Mouse (Mus musculus) hindbrain, embryonic 10.5 days (tissue): ENCODE results near the gene Zscan29. TPM values are rescaled to one million over a fixed set of nuclear protein-coding genes. Genes with fewer than 3 reads are reported as not detected.

Experiments used
- DNase-seq: peaks from one replicate; pipeline ENCODE4 v3.0.0-alpha.2; 2017; ENCODE audit warnings: low spot score
- H3K27ac ChIP-seq: fragments of 300-500 bp; sonication (generic); 2 replicates; pipeline ENCODE4 v1.5.1; 2016; ENCODE audit warnings: mild to moderate bottlenecking, moderate library complexity
- H3K27me3 ChIP-seq: fragments of 300-500 bp; sonication (generic); 2 replicates; pipeline ENCODE4 v1.6.1; 2016; ENCODE audit warnings: mild to moderate bottlenecking; ENCODE audit not compliant: poor library complexity, insufficient read depth, severe bottlenecking
- H3K36me3 ChIP-seq: fragments of 300-500 bp; sonication (generic); 2 replicates; pipeline ENCODE4 v1.6.1; 2016; ENCODE audit warnings: mild to moderate bottlenecking, moderate library complexity
- H3K4me1 ChIP-seq: fragments of 300-500 bp; sonication (generic); replicated peaks from 2 replicates; pipeline ENCODE4 v1.6.1; 2016; ENCODE audit warnings: mild to moderate bottlenecking
- H3K4me3 ChIP-seq: fragments of 300-500 bp; sonication (generic); 2 replicates; pipeline ENCODE4 v1.5.1; 2016; ENCODE audit warnings: mild to moderate bottlenecking, moderate library complexity
- H3K9me3 ChIP-seq: fragments of 300-500 bp; sonication (generic); 2 replicates; pipeline ENCODE4 v1.6.1; 2016; ENCODE audit warnings: mild to moderate bottlenecking, moderate library complexity
- WGBS: fragments of 180-500 bp; shearing (Covaris S2); methylation state at CpG from one replicate; pipeline ENCODE4 v1.1.7; 2016; 5-methylcytosine and 5-hydroxymethylcytosine counted together
- polyA plus RNA-seq: library from polyadenylated mRNA; unstranded; fragments of >200 nt; fragmentation: Nextera tagmentation; extraction: Ambion mirVana; gene quantifications from 2 replicates; pipeline ENCODE4 v1.2.1, GENCODE M21; 2016

Zscan29 gene
- polyA plus RNA-seq, 1 experiment from 2014 or later = 11.8 TPM

- no peaks in the 10 kb centered on the region for H3K4me1 ChIP-seq
- 87% methylated on average over 3 of the region's 3 CpGs for WGBS
- no peak overlapping the region for H3K4me3 ChIP-seq
- DNase-seq = no peak
- no peaks in the 10 kb centered on the region for H3K9me3 ChIP-seq
- no peaks in the 10 kb centered on the region for H3K27me3 ChIP-seq
- no peaks in the 10 kb centered on the region for H3K36me3 ChIP-seq
- H3K27ac ChIP-seq = no peak overlapping the region
Observed at GRCm38 (mm10) chr2:121119260-121119659, 51.7 kb downstream of the Zscan29 start.

- WGBS = 89% methylated on average over 2 of the region's 2 CpGs
- no peaks in the 10 kb centered on the region for H3K9me3 ChIP-seq
- H3K36me3 ChIP-seq = no peaks in the 10 kb centered on the region
- no peaks in the 10 kb centered on the region for H3K27me3 ChIP-seq
- H3K4me3 ChIP-seq = no peak overlapping the region
- no peaks in the 10 kb centered on the region for H3K4me1 ChIP-seq
- no peak for DNase-seq
- no peak overlapping the region for H3K27ac ChIP-seq
Observed at GRCm38 (mm10) chr2:121115418-121115817, 55.5 kb downstream of the Zscan29 start.

- Histone ChIP-seq H3K27me3 (no peaks in the 10 kb centered on the region), H3K9me3 (no peaks in the 10 kb centered on the region), H3K4me3 (no peak within 1 kb of the TSS), H3K36me3 (no peaks in the 10 kb centered on the region), H3K27ac (no peak within 1 kb of the TSS), H3K4me1 (no peaks in the 10 kb centered on the region)
- WGBS = 88% methylated on average over 4 of the region's 4 CpGs
- DNase-seq = no peak
Observed at GRCm38 (mm10) chr2:121109695-121110094, 61.2 kb downstream of the Zscan29 start, which contains the start of gene Tgm7. Gene Tgm7, minus strand, starts transcription at chr2:121109795.

Other genes starting within 250 kb of the Zscan29 start
- gene Ubr1, start 200.4 kb downstream of the Zscan29 start, polyA plus RNA-seq = 21.8 and 23.0 TPM in 2 replicates
- 4.1 TPM in 2 replicates for gene Tmem62, start 194.1 kb downstream of the Zscan29 start, polyA plus RNA-seq
- gene Ccndbp1, start 162.7 kb downstream of the Zscan29 start, polyA plus RNA-seq = 39.7 and 48.7 TPM in 2 replicates
- gene Epb42, start 134.1 kb downstream of the Zscan29 start, polyA plus RNA-seq = 7.0 and 9.0 TPM in 2 replicates
- not detected in 2 replicates for gene Tgm5, start 85.3 kb downstream of the Zscan29 start, polyA plus RNA-seq
- not detected in 2 replicates for gene Tgm7, start 61.3 kb downstream of the Zscan29 start, polyA plus RNA-seq
- gene Adal, start 30.7 kb downstream of the Zscan29 start, polyA plus RNA-seq = 27.5 and 28.3 TPM in 2 replicates
- gene Lcmt2, start 30.5 kb downstream of the Zscan29 start, polyA plus RNA-seq = 22.0 and 24.1 TPM in 2 replicates
- 67.6 and 83.2 TPM in 2 replicates for gene Tubgcp4, start 471 bp downstream of the Zscan29 start, polyA plus RNA-seq
- 121 and 123 TPM in 2 replicates for gene Trp53bp1, start 100.3 kb upstream of the Zscan29 start, polyA plus RNA-seq
- 11.7 and 15.0 TPM in 2 replicates for gene Map1a, start 118.5 kb upstream of the Zscan29 start, polyA plus RNA-seq
- gene Ppip5k1, start 184.3 kb upstream of the Zscan29 start, polyA plus RNA-seq = 10.4 and 10.7 TPM in 2 replicates
- gene Ckmt1, start 186.6 kb upstream of the Zscan29 start, polyA plus RNA-seq = 5.1 and 6.7 TPM in 2 replicates
- not detected in 2 replicates for gene Strc, start 216.0 kb upstream of the Zscan29 start, polyA plus RNA-seq
- gene Pdia3, start 242.7 kb upstream of the Zscan29 start, polyA plus RNA-seq = 498 and 605 TPM in 2 replicates
- 1.6 and 3.0 TPM in 2 replicates for gene Catsper2, start 242.7 kb upstream of the Zscan29 start, polyA plus RNA-seq